8 mouse cellular contexts compared by ENCODE assay signal in genomic region chr7:28741709-28742438, GRCm38 (mm10). TPM values are rescaled to one million over a fixed set of nuclear protein-coding genes. Genes with fewer than 3 reads are reported as not detected.
DNase-seq lines count a peak whose midpoint lies in the region; ATAC-seq lines count a peak whose summit lies in the region.

Gene Mrps12, minus strand, starts transcription at chr7:28741820.
Gene Sars2, plus strand, starts transcription at chr7:28741992.

- H3K36me3 ChIP-seq in heart, embryonic 13.5 days, result peaks cover 65% of the 10 kb centered on the region
- peaks cover 62% of the 10 kb centered on the region for H3K36me3 ChIP-seq in liver, embryonic 12.5 days
- H3K36me3 ChIP-seq in stomach, embryonic 15.5 days, result peaks cover 20% of the 10 kb centered on the region

- H3K9me3 ChIP-seq in heart, embryonic 13.5 days, result no peaks in the 10 kb centered on the region
- no peaks in the 10 kb centered on the region for H3K9me3 ChIP-seq in liver, embryonic 12.5 days (replicated peaks)
- H3K9me3 ChIP-seq in stomach, embryonic 15.5 days, result no peaks in the 10 kb centered on the region

- under 1% methylated on average over 39 of the region's 39 CpGs for WGBS in heart, embryonic 13.5 days
- 0% methylated on average over 39 of the region's 39 CpGs for WGBS in liver, embryonic 12.5 days (ENCODE audit: insufficient replicate concordance)
- under 1% methylated on average over 39 of the region's 39 CpGs for WGBS in stomach, embryonic 15.5 days

- no peaks in the 10 kb centered on the region for H3K27me3 ChIP-seq in heart, embryonic 13.5 days (replicated peaks)
- no peaks in the 10 kb centered on the region for H3K27me3 ChIP-seq in liver, embryonic 12.5 days (replicated peaks)
- no peaks in the 10 kb centered on the region for H3K27me3 ChIP-seq in stomach, embryonic 15.5 days (replicated peaks)

- peak within 1 kb of the TSS; percentile 93 for H3K27ac ChIP-seq in brown adipose tissue, adult 24 weeks (replicated peaks; ENCODE audit: low read depth, low read length)
- peak within 1 kb of the TSS; percentile 85 for H3K27ac ChIP-seq in heart, embryonic 13.5 days (replicated peaks)
- peak within 1 kb of the TSS; percentile 83 for H3K27ac ChIP-seq in liver, embryonic 12.5 days
- H3K27ac ChIP-seq in stomach, embryonic 15.5 days, result peak within 1 kb of the TSS; percentile 92

- H3K4me3 ChIP-seq in brown adipose tissue, adult 24 weeks (ENCODE audit: insufficient read depth, low read depth, low read length), result peak within 1 kb of the TSS; percentile 83
- peak within 1 kb of the TSS; percentile 70 for H3K4me3 ChIP-seq in heart, embryonic 13.5 days
- H3K4me3 ChIP-seq in liver, embryonic 12.5 days, result peak within 1 kb of the TSS; percentile 68
- H3K4me3 ChIP-seq in stomach, embryonic 15.5 days (replicated peaks), result peak within 1 kb of the TSS; percentile 81

- DNase-seq in CD4-positive, CD25-positive, alpha-beta regulatory T cell, adult 2 months (ENCODE audit: low read depth, low spot score), result peak; percentile 96
- DNase-seq in fat pad, adult 2 months (ENCODE audit: extremely low read depth, low read depth, low spot score), result peak; percentile 96
- peak; percentile 95 for DNase-seq in kidney, postnatal 10 days
- peak; percentile 96 to 97 for DNase-seq in natural killer cell, adult 2 months (ENCODE audit: low spot score in 2 of 2)

- peak; percentile 90 for ATAC-seq in heart, embryonic 13.5 days (ENCODE audit: extremely low read depth, insufficient number of reproducible peaks, low FRiP score, low TSS enrichment)
- peak; percentile 95 for ATAC-seq in liver, embryonic 12.5 days
- peak; percentile 97 for ATAC-seq in stomach, embryonic 15.5 days (ENCODE audit: insufficient read depth, low FRiP score, low read depth)

- no peaks in the 10 kb centered on the region for H3K4me1 ChIP-seq in brown adipose tissue, adult 24 weeks (ENCODE audit: control insufficient read depth, insufficient read depth, insufficient read length, low read length)
- peaks cover 16% of the 10 kb centered on the region for H3K4me1 ChIP-seq in heart, embryonic 13.5 days
- peaks cover 31% of the 10 kb centered on the region for H3K4me1 ChIP-seq in liver, embryonic 12.5 days
- peaks cover 15% of the 10 kb centered on the region; the same call in 1 of the 2 replicates for H3K4me1 ChIP-seq in stomach, embryonic 15.5 days

- peak within 1 kb of the TSS; percentile 87 for H3K4me2 ChIP-seq in heart, embryonic 13.5 days
- peak within 1 kb of the TSS; percentile 92 for H3K4me2 ChIP-seq in liver, embryonic 12.5 days
- peak within 1 kb of the TSS; percentile 65 for H3K4me2 ChIP-seq in stomach, embryonic 15.5 days

- H3K9ac ChIP-seq in heart, embryonic 13.5 days, result peak within 1 kb of the TSS; percentile 93
- H3K9ac ChIP-seq in liver, embryonic 12.5 days, result peak within 1 kb of the TSS; percentile 87
- peak within 1 kb of the TSS; percentile 76 for H3K9ac ChIP-seq in stomach, embryonic 15.5 days

RNA-seq across cellular contexts. Expression of gene Mrps12, which starts in this region (rescaled TPM):
- 64.4 and 106 TPM in 2 replicates for polyA plus RNA-seq in brown adipose tissue, adult 24 weeks (2012; ENCODE audit: insufficient read depth, insufficient read length, missing spikeins)
- 108 and 117 TPM in 2 replicates for polyA plus RNA-seq in heart, embryonic 13.5 days (2015; fragmentation: Nextera tagmentation; extraction: Ambion mirVana)
- polyA plus RNA-seq in liver, embryonic 12.5 days (2016; fragmentation: Nextera tagmentation; extraction: Ambion mirVana), result 122 and 123 TPM in 2 replicates
- polyA plus RNA-seq in stomach, embryonic 15.5 days (2015; fragmentation: Nextera tagmentation; extraction: Ambion mirVana), result 138 and 143 TPM in 2 replicates

RNA-seq across cellular contexts. Expression of gene Sars2, which starts in this region (rescaled TPM):
- 13.0 and 14.5 TPM in 2 replicates for polyA plus RNA-seq in brown adipose tissue, adult 24 weeks (2012; ENCODE audit: insufficient read depth, insufficient read length, missing spikeins)
- polyA plus RNA-seq in heart, embryonic 13.5 days (2015; fragmentation: Nextera tagmentation; extraction: Ambion mirVana), result 20.2 and 20.4 TPM in 2 replicates
- 20.4 and 22.3 TPM in 2 replicates for polyA plus RNA-seq in liver, embryonic 12.5 days (2016; fragmentation: Nextera tagmentation; extraction: Ambion mirVana)
- polyA plus RNA-seq in stomach, embryonic 15.5 days (2015; fragmentation: Nextera tagmentation; extraction: Ambion mirVana), result 20.8 and 26.2 TPM in 2 replicates

Comparison
In these comparisons a context has a peak if more than half of its experiments do, and no peak if none do; other contexts are left out.
1. Peak in every context shown above with its lines: DNase-seq, ATAC-seq, H3K4me3 ChIP-seq and H3K27ac ChIP-seq.